Mouse (Mus musculus): ENCODE measurements around the gene Dchs1.

Dchs1 gene

GRCm38 (mm10) chr7:105783861-105784260 lies 3.6 kb downstream of the Dchs1 start:
- DNase-seq: peak; percentile 55

GRCm38 (mm10) chr7:105778553-105779265 lies 8.7 kb downstream of the Dchs1 start:
- peak; percentile 94 for DNase-seq

- peak; percentile 99 for DNase-seq
These were observed 9.5 kb downstream of the Dchs1 start for GRCm38 (mm10) chr7:105777797-105778552.

- peak; percentile 85 for DNase-seq
These were observed 10.1 kb downstream of the Dchs1 start for GRCm38 (mm10) chr7:105777316-105777715.

- DNase-seq: peak; percentile 56
These were observed 11.4 kb downstream of the Dchs1 start for GRCm38 (mm10) chr7:105776026-105776425.

DNA sequence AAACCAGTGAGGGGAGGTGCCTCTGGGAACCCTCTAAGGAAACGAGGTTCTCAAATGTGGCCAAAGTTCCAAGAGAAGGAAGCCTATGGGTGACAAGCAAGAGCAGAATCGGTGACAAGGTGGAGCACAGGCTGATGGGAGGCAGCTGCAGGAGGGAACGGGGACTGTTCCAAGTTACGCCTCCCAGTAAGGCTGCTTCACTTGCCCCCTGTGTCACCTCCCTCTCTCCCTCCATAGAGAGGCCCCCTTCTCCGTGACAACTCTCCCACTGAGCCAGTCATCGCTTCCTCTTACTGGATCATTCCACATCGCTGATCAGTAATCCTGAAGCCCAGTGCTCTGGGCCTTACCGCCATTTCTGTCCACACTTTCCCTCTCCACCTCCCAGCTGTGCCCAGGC lies 12.8 kb downstream of the Dchs1 start:
- peak; percentile 94 for DNase-seq

DNA sequence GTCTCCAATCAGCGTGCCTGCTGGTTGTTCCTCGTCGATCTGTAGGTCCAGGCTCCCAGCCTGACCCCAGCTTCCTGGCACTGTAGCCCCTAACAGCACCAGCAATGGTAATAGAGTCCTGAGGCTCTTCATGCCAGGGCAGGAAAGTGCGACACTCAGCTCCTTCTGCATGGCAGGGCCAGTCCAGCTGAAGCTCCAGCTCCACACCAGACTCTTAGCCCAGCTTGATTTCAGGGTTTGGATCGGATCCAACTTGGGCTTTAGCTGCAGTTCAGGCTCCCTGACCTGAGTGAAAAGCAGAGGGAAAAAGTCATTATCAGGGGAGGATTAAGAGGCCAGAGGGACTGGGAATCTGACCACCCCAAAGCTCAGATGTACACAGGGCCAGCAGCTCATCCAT lies 14.4 kb downstream of the Dchs1 start:
- peak; percentile 87 for DNase-seq

DNA sequence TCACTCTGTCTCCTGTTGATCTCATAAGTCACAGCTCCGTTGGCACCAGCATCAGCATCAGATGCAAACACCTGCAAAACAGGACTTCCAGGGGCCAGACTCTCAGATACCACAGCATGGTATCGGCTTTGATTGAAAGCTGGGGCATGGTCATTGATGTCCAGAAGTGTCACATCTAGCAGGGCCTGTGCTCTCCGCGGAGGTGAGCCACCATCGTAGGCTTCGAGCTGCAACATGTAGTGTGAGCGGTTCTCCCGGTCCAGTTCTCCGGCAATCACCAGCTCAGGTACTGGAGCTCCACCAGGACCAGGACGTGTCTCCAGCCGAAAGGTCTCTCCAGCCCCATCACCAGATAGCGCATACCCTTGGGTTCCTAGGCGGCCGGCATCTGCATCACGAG lies 15.1 kb downstream of the Dchs1 start:
- DNase-seq: peak; percentile 90

DNA sequence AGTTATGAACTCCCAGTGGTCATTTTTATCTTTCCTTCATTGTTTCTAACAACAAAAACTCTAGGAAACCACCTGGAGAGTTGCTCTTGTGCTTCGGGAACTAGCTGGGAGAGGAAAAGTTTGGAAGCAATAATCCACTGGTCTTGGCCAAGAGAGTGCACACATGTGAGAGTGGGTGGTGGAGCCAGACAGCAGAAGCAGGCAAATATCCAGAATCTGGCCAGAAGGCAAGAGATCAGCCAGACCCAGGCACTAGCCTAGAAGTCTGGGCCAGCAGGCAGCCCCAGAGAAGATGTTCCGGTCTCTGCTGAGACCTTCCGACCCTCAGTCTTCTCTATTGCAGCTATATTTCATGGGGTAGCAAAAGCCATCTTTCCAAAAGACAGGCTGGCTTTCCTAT lies 17.5 kb downstream of the Dchs1 start:
- DNase-seq: peak; percentile 95

DNA sequence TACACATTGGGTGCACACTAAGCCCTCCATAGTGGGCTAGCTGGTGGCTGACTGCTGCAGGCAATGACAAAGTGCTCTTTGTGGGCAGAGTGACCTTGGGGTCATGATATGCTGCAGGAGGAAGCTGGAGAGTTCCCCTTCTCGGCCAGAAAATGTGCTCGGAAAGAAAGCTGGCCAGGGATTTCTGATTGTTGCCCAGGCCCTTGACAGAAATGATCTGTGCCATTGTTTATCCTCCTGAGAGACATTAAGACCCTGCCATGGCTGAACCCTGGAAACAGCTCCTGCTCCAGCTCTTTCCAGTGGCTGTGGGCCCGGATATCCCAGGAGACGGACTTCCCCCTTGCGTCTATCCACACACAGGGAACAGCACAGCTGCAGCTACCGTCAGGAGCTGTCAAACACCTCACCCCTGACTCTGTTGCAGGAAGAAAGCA lies 19.7 kb downstream of the Dchs1 start:
- DNase-seq: peak; percentile 96

- no peak for DNase-seq
These were observed 23.1 kb downstream of the Dchs1 start for GRCm38 (mm10) chr7:105764331-105764730.

- DNase-seq: peak; percentile 90
These were observed 24.8 kb downstream of the Dchs1 start for GRCm38 (mm10) chr7:105762517-105763270.

- peak; percentile 87 for DNase-seq
These were observed 25.5 kb downstream of the Dchs1 start for GRCm38 (mm10) chr7:105761813-105762484.

DNA sequence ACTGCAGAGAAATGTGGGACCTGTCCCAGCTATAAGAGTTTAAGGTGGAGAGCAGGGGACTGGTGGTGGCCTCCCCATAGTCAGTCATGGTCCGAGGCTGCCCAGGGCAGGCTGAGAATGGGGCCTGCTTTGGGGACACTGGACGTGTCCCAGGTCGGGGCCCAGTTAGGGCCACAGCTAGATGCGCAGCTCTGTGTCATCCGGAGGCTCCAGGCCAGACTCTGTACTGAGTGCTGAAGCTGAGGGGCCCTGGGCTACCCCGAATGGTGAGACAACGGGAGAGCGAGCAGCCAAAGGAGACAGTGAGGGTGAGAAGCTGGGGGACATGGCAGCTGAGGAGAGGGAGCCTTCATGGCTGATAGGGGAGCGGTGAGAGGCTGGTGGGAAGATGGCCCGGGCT lies 34.2 kb downstream of the Dchs1 start:
- DNase-seq: peak; percentile 87

DNA sequence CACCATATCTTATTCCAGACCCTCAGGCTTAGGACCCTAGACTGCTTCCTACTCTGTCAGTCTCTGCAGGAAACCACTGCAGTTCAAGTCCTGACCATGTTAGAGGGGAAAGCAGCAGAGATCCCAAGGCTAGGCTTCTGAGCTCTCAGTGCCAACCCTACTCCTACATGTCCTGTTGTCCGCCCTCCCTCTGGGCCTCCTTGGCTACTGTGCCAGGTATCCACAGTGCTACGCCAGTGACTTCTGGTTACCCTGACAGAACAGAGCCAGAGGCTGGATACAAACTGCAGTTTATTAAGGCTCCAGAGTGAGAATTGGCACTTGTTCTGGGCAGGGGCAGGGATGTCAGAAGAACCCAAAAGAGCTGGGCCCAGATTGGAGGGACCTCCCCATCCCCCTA lies 34.7 kb downstream of the Dchs1 start:
- DNase-seq: peak; percentile 89

- peak; percentile 99 for DNase-seq
These were observed 35.7 kb downstream of the Dchs1 start, which contains the start of gene Tpp1 for GRCm38 (mm10) chr7:105751491-105752433. Tpp1 (minus strand) TSS chr7:105752235.

DNA sequence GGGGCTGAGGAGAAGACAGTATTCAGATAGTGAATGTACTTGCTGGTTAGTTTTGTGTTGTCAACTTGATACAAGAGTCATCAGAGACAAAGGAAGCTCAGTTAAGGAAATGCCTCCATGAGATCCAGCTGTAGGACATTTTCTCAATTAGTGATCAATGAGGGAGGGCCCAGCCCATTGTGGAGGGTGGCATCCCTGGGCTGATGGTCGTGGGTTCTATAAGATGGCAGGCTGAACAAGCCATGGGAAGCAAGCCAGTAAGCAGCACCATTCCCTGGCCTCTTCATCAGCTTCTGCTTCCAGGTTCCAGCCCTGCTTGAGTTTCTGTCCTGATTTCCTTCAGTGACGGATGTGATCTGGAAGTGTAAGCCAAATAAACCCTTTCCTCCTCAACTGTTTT lies 39.7 kb downstream of the Dchs1 start:
- DNase-seq: peak; percentile 76

- DNase-seq: peak; percentile 99
These were observed 43.4 kb downstream of the Dchs1 start, which contains the start of gene Taf10 for GRCm38 (mm10) chr7:105743926-105744590. Taf10 (minus strand) TSS chr7:105744361.

- DNase-seq: peak; percentile 89
These were observed 44.1 kb downstream of the Dchs1 start for GRCm38 (mm10) chr7:105743246-105743925.

- peak; percentile 91 for DNase-seq
These were observed 44.8 kb downstream of the Dchs1 start for GRCm38 (mm10) chr7:105742539-105743215.
